Mouse (Mus musculus): ENCODE measurements around the gene Pik3r2.

The Pik3r2 gene

GRCm38 (mm10) chr8:70772075-70772474 lies 4.4 kb downstream of the Pik3r2 start:
- no peak for DNase-seq

GRCm38 (mm10) chr8:70771217-70771616 lies 5.3 kb downstream of the Pik3r2 start:
- DNase-seq = no peak

- no peak for DNase-seq
Measured at GRCm38 (mm10) chr8:70770748-70771147, 5.8 kb downstream of the Pik3r2 start.

- no peak for DNase-seq
Measured at GRCm38 (mm10) chr8:70769858-70770257, 6.7 kb downstream of the Pik3r2 start.

- DNase-seq = peak; percentile 92
Measured at GRCm38 (mm10) chr8:70769359-70769758, 7.2 kb downstream of the Pik3r2 start.

- peak; percentile 81 for DNase-seq
Measured at GRCm38 (mm10) chr8:70768956-70769355, 7.6 kb downstream of the Pik3r2 start.

- DNase-seq = peak; percentile 73
Measured at GRCm38 (mm10) chr8:70768231-70768776, 8.2 kb downstream of the Pik3r2 start.

GRCm38 (mm10) chr8:70767503-70767902 lies 9.0 kb downstream of the Pik3r2 start:
- no peak for DNase-seq

- peak; percentile 51 for DNase-seq
Measured at GRCm38 (mm10) chr8:70766571-70767440, 9.7 kb downstream of the Pik3r2 start.

- DNase-seq = no peak
Measured at GRCm38 (mm10) chr8:70765838-70766570, 10.5 kb downstream of the Pik3r2 start.

- peak; percentile 30 for DNase-seq
Measured at GRCm38 (mm10) chr8:70765329-70765728, 11.2 kb downstream of the Pik3r2 start.

- DNase-seq = no peak
Measured at GRCm38 (mm10) chr8:70764676-70765075, 11.8 kb downstream of the Pik3r2 start.

- DNase-seq = no peak
Measured at GRCm38 (mm10) chr8:70764026-70764425, 12.5 kb downstream of the Pik3r2 start.

- DNase-seq = peak; percentile 35
Measured at GRCm38 (mm10) chr8:70763354-70763753, 13.2 kb downstream of the Pik3r2 start.

GRCm38 (mm10) chr8:70762118-70762517 lies 14.4 kb downstream of the Pik3r2 start:
- DNase-seq = no peak

- peak; percentile 98 for DNase-seq
Measured at GRCm38 (mm10) chr8:70760775-70761406, 15.6 kb downstream of the Pik3r2 start, which contains the start of gene Mpv17l2. Gene Mpv17l2, minus strand, starts transcription at chr8:70760946.

- DNase-seq = no peak
Measured at GRCm38 (mm10) chr8:70760350-70760749, 16.2 kb downstream of the Pik3r2 start.

- peak; percentile 52 for DNase-seq
Measured at GRCm38 (mm10) chr8:70758616-70759561, 17.6 kb downstream of the Pik3r2 start.

- DNase-seq = peak; percentile 42
Measured at GRCm38 (mm10) chr8:70758308-70758615, 18.3 kb downstream of the Pik3r2 start.

- peak; percentile 29 for DNase-seq
Measured at GRCm38 (mm10) chr8:70757523-70758307, 18.8 kb downstream of the Pik3r2 start.

GRCm38 (mm10) chr8:70756476-70757040 lies 20.0 kb downstream of the Pik3r2 start:
- peak; percentile 28 for DNase-seq
